Mouse (Mus musculus): ENCODE measurements around the gene Dhx9. TPM values are rescaled to one million over a fixed set of nuclear protein-coding genes. Genes with fewer than 3 reads are reported as not detected.
"Not testable (repeated sequence)": the region's sequence is repeated elsewhere in the genome, so short reads cannot be mapped to it uniquely, and the experiment has no call there.

Gene Dhx9
- total RNA-seq, 2 experiments from 2014 or later = 132 to 196 TPM

DNA sequence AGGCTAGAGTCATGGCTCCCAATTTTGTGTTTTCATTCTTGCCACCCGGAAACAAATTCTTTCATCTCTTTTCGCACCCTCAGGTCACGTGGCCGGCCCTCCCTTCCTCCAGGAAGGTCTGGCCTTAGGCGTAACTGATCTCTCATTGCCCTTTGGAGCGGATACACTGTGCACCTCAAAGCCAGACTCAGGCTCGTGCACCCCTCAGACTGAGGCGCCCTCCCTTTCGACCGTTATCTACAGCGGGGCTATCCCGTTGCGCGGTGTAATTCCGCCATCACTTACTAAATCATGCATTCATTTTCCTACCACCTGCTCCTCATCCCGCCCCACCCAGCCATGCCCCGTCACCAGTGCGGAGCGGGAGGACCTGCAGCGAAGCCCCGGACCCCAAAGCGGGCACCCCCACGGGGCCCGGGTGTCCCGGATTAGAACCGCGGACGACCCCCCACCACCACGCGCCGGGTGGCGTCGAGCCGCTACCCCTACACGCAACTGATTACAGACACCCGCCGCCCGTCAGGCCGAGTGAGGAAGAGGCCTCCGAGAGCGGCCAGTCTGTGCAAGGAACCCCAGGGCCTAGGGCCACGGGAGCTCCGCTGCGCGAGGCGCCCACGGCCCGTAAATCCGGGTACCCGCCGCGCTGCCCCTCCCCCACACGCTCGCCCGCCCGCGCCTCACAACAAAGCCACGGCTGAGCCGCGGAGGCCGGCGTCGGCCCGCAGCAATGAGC lies 527 bp downstream of the Dhx9 start:
- peak; percentile 26 for ATAC-seq (replicated peaks; ENCODE audit: poor library complexity, severe bottlenecking)

DNA sequence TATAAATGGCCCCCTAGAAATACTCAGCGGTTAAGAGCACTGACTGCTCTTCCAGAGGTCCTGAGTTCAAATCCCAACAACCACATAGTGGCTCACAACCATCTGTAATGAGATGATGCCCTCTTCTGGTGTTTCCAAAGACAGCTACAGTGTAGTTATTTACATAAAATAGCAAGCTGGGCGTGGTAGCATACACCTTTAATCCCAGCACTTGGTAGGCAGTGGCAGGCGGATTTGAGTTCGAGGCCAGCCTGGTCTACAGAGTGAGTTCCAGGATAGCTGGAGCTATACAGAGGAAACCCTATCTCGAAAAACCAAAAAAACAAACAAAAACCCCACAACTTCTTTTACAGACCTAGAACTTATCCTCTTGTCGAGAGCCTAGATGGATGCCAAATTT lies 1.3 kb downstream of the Dhx9 start:
- ATAC-seq (replicated peaks; ENCODE audit: poor library complexity, severe bottlenecking) = not testable (repeated sequence)

GRCm38 (mm10) chr1:153485201-153485796 lies 2.2 kb downstream of the Dhx9 start:
- no peak for ATAC-seq (replicated peaks; ENCODE audit: poor library complexity, severe bottlenecking)

- no peak for ATAC-seq (replicated peaks; ENCODE audit: poor library complexity, severe bottlenecking)
Observed at GRCm38 (mm10) chr1:153481025-153481412, 6.4 kb downstream of the Dhx9 start.

DNA sequence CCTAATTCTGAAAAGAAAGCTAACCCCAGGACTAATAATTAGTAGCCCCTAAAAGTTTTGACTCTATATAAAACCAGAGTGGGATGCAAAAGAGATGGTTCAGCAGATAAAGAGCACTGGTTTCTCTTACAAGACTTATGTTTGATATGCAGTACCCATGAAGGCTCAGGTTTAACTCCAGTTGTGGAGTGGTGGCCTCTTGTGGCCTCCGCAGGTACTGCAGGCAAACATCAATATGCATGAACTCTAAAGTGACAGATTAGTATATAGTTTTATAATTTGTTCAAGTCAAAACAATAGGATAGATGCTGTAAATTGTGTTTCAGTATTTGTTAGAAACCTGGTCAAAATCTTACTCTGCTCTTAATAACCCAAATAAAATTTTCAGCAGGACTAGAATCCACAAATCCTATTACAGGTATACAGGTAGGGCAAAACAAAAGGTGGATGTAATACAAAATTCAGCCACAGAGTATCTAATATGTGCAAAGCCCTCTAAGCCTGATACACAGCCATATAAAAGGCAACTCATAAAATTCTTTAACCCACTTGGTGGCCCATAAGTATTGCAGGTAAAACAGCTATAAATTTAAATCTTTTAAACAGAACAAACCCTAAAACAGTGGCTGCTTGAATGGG lies 7.0 kb downstream of the Dhx9 start:
- ATAC-seq (replicated peaks; ENCODE audit: poor library complexity, severe bottlenecking) = peak; percentile 91

DNA sequence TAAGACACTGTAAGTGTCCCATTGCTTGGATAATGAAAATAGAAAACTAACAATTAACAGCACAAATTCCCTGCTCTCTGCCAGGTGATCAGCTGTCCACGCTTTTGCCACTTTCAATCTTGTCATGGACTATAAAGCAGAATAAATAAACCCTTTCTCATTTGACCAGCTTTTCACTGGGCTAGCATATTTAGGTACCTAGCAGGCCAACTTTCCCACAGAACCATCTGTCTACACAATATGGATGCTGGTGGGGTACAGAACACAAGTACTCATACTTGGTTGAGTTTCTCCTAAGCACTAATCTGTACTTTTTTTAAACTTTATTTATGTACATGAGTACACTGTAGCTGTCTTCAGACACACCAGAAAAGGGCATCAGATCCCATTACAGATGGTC lies 8.2 kb downstream of the Dhx9 start:
- ATAC-seq (replicated peaks; ENCODE audit: poor library complexity, severe bottlenecking) = no peak

DNA sequence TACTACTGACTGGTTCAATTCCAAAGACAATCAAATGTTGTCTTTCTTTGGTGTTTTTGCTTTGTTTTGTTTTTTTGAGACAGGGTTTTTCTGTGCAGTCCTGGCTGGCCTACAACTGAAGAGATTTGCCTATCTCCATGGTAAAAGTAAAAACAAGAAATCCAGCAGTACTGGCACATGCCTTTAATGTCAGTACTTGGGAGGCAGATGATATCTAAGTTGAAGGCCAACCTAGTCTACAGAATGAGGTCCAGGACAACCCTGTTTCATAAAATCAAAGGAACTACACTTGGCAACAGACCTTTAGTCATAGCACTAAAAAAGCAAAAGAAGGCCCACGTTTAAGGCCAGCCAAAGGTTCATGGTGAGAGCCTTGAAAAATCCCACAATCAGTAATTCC lies 25.7 kb downstream of the Dhx9 start:
- no peak for ATAC-seq (replicated peaks; ENCODE audit: poor library complexity, severe bottlenecking)

- 0 out of 2 replicates have a peak, but pooled peaks have one; percentile 9 for ATAC-seq (replicated peaks; ENCODE audit: poor library complexity, severe bottlenecking)
Observed at GRCm38 (mm10) chr1:153456137-153456536, 31.3 kb downstream of the Dhx9 start.

DNA sequence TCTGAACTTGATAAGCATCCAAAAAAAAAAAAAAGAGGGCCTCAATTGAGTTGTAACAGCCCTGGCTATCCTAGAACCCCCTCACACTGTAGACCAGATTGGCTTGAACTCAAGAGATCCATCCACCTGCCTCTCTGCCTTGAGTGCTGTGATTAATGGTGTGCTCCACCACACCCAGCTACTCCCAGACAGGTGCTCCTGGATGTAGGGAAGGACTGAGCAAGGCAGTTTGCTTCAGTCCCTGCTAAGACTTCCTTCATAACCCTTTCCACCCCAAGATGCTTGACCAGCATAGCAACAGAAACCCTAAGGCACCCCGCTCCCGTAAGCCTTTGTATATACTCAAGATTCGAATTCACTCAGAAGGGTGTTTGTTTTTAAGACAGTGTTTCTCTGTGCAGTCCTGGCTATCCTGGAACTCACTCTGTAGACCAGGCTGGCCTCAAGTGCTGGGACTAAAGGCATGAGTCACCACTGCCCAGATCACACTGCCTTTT lies 34.3 kb downstream of the Dhx9 start:
- ATAC-seq (replicated peaks; ENCODE audit: poor library complexity, severe bottlenecking) = no peak

GRCm38 (mm10) chr1:153451237-153452154 lies 36.0 kb downstream of the Dhx9 start:
- peak; percentile 84 for ATAC-seq (replicated peaks; ENCODE audit: poor library complexity, severe bottlenecking)

DNA sequence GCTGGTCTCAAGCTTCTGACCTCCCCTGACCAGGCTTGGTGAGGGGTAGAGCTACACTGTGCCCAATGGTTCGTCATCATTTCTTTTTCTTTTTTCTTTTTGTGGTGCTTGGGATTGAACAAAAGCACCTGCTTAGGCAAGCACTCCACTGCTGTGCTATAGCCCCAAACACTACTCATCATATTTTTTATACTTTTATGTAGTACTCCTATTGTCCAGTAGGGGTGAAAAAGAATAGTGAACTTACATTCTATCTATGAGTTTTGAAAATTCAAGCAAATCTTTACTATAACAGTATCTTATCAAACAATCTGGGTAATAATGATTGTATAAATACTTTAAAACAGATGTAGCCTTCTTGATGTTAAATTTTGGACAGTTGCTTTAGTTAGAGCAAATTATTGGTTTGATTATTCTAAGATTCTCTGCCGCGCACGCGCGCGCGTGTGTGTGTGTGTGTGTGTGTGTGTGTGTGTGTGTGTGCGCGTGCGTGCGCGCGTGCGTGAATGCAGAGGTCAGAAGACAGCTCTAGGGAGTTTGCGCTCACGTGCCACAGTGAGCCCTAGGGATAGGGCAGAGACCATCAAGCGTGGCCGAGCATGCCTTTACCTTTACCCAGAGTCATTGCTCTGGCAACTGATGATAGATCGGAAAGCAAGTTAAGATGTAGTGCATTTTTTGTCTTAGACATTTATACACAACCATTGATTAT lies 41.2 kb downstream of the Dhx9 start:
- ATAC-seq (replicated peaks; ENCODE audit: poor library complexity, severe bottlenecking) = no peak

DNA sequence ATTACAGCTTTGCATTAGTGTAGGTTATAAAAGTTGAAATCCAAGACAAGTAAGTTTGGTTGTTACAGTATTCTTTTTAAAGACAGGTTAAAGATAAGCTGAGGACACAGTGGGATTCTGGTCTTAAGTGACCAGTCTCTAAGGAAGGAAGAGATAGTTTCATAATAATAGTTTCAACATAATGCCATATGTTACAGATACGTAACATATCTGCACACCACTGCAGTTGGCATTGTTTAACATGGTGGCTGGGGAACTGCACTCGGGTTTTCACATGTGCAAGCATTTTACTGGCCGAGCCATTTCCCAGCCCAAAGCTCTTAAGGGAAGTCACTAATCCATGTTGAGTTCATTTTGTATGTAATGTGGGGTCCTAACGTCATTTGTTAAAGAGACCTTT lies 43.8 kb downstream of the Dhx9 start:
- ATAC-seq (replicated peaks; ENCODE audit: poor library complexity, severe bottlenecking) = peak; percentile 86

GRCm38 (mm10) chr1:153443019-153443418 lies 44.4 kb downstream of the Dhx9 start:
- peak; percentile 65 for ATAC-seq (replicated peaks; ENCODE audit: poor library complexity, severe bottlenecking)

- ATAC-seq (replicated peaks; ENCODE audit: poor library complexity, severe bottlenecking) = no peak
Observed at GRCm38 (mm10) chr1:153441656-153442055, 45.8 kb downstream of the Dhx9 start.

- ATAC-seq (replicated peaks; ENCODE audit: poor library complexity, severe bottlenecking) = no peak
Observed at GRCm38 (mm10) chr1:153440752-153441151, 46.7 kb downstream of the Dhx9 start.

GRCm38 (mm10) chr1:153437536-153437935 lies 49.9 kb downstream of the Dhx9 start:
- no peak for ATAC-seq (replicated peaks; ENCODE audit: poor library complexity, severe bottlenecking)

DNA sequence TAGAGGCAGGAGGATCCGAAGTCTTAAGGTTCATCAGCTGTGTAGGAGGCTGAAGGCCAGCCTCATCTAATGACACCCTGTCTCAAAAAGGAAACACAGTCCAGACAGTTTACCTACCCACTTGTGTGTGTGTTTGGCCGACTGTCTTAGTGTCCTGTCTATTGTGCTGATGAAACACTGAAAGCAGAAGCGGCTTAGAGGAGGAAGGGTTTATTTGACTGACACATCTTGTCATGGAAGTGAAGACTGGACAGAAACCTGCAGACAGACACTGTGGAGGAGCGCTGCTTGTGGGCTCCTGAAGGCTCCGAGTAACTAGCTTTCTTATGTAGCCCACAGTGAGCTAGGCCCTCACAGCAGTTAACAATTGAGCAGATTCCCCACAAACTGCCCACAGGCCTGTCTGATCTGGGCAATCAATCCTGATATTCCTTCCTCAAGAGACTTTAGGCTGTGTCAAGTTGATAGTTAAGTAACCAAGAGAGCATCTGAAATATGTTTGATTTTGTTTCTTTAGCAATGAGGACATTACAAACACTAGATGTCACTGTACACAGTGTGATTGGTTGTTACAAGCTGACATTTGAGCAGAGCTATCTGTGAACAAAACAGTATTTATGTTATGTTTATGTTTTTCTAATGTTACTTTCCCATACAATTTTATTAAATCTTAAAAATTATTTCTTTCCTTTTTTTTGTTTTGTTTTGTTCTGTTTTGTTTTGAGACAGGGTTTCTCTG lies 53.4 kb downstream of the Dhx9 start:
- ATAC-seq (replicated peaks; ENCODE audit: poor library complexity, severe bottlenecking) = peak; percentile 87

DNA sequence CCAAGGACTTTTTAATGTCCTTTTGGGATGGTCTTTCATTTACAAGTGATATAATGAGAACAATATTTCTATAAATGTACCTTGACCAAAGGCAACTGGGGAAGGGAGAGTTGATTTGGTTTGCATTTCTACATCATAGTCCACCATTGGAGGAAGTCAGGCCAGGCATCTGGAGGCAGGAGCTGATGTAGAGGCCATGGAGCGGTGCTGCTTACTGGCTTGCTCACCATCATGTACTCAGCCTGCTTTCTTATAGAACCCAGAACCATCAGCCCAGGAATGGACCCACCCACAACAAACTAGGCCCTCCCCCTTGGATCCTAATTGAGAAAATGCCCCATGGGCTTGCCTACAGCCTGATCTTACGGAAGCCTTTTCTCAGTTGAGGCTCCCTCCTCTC lies 55.1 kb downstream of the Dhx9 start:
- no peak for ATAC-seq (replicated peaks; ENCODE audit: poor library complexity, severe bottlenecking)

DNA sequence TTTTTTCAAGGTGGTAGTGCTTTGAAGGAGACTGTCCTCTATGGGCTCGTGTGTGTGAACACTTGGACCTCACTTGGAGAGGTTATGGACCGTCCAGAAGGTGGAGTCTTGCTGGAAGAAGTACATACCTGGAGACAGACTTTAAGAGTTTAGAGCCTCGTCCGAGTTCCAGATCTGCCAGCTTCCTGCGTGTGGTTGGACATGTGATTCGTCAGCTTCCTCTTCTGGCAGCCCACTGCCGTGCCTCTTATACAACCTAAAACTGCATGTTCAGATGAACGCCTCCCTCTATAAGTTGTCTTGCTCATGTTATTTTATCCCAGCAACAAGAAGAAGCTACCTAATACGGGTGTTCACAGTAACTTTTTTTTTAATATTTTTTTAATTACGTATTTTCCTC lies 55.8 kb downstream of the Dhx9 start:
- ATAC-seq (replicated peaks; ENCODE audit: poor library complexity, severe bottlenecking) = peak; percentile 78
